Mouse (Mus musculus) layer of hippocampus, postnatal 36 days (tissue): Measurements from ENCODE around the gene Sf3b3. TPM values are rescaled to one million over a fixed set of nuclear protein-coding genes. Genes with fewer than 3 reads are reported as not detected.
"Not testable (repeated sequence)": the region's sequence is repeated elsewhere in the genome, so short reads cannot be mapped to it uniquely, and the experiment has no call there.

Source experiments
- DNase-seq, 2 experiments: peaks; one replicate each; pipeline ENCODE4 v3.0.0; 2022
- total RNA-seq, 2 experiments: library from RNA; stranded (reverse); gene quantifications; 2 replicates each; pipeline ENCODE4 v1.2.3; 2021

Gene Sf3b3
- 10 to 100 TPM; 73.1 to 76.9 TPM for total RNA-seq

DNA sequence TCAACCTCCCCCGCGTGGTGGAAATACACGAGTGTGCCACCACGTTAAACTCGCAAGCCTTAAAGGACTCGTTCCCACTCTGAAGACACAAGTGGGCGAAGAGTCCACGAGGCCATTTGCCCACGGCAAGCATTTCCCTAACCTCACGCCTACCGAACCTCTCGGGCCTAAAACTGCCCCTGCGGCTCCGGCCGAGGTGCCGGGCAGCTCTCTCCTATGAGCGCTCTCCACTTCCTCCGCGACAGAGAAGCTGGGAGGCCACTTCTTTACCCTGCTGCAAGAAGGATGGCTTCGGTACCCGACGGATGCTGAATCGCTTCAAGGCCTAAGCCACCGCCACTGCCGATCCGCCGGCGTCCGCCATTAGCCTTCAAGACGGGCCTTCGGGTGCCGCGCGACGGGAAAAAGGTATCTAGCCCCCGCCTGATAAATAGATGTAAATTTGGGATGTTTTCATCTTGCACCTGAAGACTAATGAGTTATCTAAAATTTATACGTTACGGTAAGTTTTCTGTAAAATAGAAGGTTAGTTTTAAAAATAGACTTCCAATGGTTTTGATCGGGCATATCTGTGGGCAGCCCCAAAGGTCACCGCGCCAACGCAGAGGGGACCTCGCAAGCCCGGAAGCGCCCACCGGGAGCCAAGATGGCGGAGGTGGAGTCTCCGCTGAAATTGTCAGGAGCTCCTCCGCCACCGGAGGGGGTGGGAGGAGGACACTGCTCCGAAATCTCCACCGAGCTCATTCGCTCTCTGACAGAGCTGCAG, at the start of gene Sf3b3, which contains the start of gene Cog4:
TSS of gene Sf3b3 (minus strand) at position 383 of the 766 bp plus-strand sequence.
TSS of gene Cog4 (plus strand) at position 196 of the 766 bp plus-strand sequence.
- peak; percentile 82 to 85 for DNase-seq

DNA sequence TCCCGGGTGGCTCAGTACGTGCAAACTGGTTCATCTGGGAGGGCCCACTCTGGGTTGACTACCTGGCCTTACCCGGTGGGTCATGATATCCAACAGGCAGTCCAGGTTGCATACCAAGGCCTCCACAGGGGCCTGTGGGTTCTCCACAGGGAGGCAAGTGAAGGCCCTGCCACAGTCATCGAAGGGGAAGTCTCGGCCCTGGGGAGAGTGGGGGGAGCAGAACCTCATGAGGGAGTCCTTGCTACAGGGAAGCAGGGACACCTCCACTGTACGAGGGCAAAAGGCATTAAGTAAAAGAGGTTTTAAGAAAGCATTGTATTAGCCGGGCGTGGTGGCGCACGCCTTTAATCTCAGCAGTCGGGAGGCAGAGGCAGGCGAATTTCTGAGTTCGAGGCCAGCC, 49.2 kb upstream of the Sf3b3 start:
- no peak for DNase-seq

DNA sequence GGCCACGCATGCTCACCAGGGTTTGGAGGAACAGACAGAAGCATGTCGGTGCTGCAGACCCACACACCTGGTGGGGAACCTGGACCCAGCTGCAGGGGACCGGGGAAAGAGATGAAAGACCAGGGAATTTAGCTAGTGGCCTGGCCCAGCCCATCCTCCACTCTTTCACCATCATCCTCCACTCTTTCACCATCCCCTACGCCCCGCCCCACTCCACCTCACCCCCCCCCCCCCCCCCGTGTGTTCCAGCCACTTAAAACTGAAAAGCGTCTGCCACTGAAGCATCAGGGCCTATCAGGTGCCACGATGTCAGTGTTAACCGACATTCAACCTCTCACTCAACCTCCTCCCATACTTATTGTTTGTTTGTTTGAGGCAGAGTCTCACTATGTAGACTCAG, 48.7 kb upstream of the Sf3b3 start:
- DNase-seq, result no peak

DNA sequence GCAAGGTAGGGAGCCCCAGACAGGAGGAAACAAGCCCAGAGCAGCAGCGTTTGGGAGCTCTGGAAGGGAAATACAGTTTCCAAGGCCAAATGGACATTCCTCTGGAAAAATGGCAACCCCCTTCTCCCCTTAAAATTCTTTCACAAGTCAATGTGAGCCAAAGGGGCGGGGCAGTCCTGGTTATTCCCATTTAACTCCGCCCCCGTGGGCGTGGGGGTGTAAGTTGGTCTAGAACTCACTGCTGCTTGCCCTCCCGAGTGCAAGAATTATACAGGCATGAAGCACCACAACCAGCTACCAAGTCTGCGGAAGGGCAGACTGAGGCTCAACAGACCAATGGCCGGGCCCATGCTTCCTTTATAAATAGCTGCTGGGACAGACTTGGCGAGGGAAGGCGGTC, 48.3 kb upstream of the Sf3b3 start:
- DNase-seq, result no peak

DNA sequence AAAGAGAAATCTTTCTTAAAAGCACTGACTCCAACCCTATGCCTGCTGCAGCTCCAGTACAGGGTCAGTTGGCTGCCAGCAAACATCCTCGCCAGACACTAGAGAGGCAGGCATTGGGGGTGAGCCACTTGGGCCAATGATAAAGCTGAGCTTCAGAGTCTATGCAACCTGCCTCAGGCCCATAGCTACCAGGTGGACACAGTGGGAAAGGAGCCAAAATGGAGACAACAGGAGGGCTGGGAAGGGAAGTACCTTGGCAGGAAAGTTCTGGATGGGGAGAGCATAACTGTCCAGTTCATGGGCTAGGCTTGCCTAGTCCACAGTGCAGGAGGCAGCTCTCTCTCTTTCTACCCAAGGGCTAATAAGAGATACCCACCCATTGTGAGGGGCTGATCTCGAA, 46.3 kb upstream of the Sf3b3 start:
- no peak for DNase-seq

DNA sequence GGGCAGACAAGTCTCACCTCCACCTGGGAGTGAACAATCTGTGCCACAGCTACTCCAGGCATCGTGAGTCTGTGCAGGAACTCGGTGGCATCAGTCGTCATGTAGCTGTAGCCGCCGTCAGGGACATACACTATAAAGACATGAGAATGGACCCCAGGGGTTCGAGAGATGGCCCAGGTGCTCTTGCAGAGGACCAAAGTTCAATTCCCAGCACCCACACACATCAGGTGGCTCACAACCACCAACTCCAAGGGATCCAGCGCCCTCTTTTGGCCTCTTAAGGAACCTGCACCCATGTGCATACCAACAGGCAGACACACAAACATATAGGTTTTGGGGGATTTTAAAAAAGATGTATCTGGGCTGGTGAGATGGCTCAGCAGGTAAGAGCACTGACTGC, 45.5 kb upstream of the Sf3b3 start:
- DNase-seq, result no peak

DNA sequence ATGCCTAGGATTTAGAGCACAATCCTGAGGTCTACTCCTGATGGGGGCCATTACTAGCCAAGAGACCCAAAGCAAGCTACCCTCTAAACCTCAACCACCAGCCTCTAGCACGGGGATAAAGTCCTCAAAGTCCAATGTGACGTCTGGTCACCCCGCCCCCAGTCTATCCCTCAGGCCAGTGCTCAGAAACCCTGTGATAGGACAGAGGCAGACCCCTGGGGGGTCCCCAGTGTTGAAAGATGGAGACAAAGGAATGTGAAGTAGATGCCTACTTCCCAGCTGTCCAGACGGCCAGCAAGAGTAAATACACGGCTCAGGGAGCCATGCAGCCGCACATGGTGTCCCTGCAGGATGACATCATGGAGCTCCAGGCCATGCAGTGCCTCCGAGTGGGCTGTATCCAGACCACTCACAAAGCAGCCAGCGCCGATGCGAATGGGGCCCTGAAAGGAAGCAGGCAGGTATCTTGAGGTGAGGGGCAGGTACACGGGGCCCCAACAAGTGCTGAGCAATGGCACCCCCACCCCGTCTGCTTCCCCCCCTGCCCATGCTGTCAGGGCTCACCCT, 43.4 kb upstream of the Sf3b3 start:
- no peak for DNase-seq

DNA sequence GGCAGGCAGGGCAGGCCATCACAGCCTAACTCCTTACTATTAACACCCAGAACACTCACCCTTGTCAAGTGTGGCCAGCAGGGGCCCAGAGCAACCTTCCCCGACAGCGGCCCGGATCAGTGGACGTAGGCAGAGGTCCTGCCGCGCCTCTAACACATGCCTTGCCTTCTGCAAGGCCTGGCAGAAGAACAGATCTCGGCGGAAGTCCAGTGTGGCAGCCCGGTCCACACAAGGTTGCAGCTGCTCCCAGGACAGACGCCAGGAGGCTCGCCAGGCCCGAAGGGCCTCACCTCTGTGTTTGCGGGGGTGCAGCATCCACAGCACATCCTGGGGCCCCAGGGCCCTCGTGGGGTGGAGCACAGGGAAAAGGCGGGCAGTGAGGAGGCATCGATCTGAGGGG, 42.3 kb upstream of the Sf3b3 start:
- no peak for DNase-seq

DNA sequence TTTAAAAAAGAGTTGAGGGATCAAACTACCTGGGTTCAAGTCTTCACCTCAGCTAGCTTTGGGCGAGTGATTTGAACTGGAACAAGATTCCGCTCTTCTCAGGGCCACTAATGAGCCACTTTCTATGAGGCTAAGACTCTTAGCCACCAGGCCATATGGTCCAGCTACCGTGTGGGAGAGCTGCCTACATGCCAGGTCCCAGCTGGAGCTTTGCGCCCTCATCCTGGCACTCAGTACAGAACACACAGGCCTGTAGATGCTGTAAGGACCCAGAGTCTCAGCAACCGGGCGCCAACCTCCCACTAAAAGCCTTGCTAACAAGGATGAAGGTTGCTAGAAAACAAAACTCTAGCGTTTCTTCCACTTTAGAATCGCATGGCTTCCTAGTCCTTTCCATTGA, 41.9 kb upstream of the Sf3b3 start:
- DNase-seq, result peak; percentile 51 to 61

DNA sequence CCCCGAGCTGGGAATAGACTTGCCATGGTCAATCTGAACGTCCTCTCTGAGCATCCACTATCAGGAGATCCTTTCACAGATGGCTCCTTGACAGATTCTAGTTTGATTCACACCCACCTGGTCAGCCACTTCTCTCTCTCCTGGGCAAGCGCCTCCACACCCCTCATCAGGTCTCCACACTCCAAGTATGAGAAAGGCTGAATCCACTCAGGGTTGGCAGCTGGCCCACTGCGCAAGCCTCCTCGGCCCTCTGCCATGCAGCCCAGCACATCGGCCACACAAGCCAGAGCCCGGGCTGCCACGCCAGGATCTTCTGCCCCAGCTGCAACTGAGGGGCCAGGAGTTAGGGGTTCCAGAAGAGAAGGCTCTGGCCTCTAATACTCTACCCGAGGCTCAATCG, 41.0 kb upstream of the Sf3b3 start:
- DNase-seq, result no peak

DNA sequence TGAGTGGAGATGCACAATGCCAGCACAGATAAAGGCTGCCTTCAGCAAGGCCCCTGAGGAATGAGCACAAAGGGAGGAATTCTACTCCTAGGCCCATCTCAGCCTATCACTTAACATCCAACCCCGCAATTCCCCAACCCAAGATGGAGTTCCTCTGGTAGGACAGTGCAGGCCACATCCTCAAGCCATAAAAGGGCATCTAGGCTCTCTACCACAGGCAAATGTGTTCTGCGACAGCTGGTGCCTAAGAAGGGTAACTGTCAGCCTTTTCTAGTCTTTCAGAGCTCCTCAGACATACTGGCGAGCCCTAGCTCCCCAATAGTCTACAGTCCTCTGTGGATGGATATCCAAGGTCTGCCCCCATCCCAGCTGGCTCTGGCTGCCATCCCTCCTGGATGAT, 40.0 kb upstream of the Sf3b3 start:
- peak in 1 of 2 experiments; percentile 28 for DNase-seq

DNA sequence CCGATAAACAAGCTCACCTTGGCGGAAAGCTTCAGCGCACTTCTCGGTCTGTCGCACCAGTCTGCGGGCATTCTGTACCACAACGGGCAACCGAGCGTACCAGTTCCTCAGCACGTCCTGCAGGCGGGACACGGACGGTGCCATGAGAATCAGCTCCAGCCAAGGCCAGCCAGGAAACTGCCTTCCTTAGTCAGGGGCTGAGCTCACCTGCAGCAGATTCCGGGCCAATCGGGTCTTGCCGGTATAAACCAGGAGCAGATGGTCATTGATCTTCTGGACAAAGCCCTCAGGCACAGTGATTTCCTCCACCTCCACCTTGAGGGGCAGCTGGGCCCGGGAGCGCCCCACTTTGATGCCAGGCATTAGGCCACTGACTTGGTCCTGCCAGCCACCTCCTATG, 37.2 kb upstream of the Sf3b3 start:
- DNase-seq, result no peak

DNA sequence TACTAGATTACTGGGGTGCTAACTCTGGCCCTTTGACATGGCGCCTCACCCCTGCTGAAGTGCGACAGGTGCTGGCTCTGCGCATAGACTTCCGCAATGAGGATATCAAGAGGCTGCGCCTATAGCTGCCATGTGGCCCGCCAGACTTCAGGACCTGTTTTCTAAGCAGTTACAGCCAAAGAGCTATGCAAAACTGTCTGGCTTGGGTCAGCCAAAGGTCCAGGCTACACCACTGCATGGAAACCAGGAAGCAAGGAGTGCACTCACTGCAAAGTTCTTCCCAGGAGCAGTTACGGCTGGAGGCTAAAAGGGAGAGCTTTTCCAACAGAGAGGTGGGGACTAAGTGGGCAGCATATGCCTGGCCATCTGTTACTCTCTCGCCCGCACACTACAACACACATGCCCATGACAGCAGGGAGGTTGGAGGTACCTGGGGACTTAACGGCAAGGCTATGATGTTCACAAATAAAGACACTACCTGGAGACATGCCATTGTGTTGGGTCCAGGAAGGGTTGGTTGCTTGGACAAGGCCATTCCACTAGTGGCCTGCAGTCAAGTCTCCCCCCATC, 35.2 kb upstream of the Sf3b3 start:
- DNase-seq, result no peak

DNA sequence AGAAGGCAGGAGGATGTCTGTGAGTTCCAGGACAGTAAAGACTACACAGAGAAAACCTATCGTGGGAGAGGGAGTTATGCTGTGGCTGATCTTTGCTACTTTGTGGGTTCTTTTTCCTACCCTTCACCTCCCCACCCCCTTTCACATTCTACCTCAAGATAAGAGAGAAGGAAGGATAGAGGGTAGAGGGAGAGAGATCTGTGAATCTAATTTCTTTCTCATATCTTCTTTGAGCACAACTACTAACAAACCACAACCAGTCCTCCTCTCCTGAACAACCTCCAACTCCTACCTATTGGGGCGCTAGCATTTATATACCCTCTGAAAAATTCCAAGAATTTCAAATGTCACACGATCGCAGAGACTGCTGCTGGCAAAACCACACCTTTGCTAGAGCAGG, 31.3 kb upstream of the Sf3b3 start:
- DNase-seq, result no peak

DNA sequence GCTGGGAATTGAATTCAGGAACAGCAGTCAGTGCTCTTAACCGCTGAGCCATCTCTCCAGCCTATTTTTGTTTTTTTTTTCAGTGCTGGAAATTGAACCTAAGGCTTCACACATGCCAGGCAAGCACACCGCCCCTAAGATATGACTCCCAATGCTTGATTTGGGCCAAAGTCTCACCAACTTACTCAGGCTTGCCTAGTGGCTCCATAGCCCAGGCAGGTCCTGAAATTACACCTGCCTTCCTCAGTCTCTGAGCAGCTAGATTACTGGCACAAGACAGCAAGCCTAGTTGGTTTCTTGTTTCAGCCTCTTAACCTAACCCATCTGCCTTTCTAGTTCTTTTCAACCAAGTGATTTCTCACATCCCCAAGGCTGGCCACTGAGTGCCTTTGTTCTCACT, 23.9 kb upstream of the Sf3b3 start:
- no peak for DNase-seq

DNA sequence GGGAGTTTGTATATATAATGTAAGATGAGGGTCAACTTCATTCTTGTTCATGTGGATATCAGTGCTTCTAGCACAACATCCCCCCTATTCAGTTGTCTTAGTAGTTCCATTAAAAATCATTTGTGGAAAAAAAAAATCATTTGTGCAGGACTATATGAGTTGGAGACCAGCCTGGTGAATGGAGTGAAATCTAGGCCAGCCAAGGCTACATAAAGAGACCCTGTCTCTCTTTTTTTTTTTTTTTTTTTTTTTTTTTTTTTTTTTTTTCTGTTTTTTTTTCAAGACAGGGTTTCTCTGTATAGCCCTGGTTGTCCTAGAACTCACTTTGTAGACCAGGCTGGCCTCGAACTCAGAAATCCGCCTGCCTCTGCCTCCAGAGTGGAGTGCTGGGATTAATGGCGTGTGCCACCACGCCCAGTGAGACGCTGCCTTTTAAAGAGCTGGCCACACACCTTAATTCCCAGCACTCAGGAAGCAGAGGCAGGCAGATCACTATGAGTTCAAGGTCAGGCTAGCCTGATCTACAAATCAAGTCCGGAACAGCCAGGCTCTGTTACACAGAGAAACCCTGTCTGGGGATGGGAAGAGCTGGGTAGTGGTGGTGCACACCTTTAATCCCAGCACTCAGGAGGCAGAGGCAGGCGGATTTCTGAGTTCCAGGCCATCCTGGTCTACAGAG, 14.9 kb upstream of the Sf3b3 start:
- DNase-seq, result not testable (repeated sequence)

DNA sequence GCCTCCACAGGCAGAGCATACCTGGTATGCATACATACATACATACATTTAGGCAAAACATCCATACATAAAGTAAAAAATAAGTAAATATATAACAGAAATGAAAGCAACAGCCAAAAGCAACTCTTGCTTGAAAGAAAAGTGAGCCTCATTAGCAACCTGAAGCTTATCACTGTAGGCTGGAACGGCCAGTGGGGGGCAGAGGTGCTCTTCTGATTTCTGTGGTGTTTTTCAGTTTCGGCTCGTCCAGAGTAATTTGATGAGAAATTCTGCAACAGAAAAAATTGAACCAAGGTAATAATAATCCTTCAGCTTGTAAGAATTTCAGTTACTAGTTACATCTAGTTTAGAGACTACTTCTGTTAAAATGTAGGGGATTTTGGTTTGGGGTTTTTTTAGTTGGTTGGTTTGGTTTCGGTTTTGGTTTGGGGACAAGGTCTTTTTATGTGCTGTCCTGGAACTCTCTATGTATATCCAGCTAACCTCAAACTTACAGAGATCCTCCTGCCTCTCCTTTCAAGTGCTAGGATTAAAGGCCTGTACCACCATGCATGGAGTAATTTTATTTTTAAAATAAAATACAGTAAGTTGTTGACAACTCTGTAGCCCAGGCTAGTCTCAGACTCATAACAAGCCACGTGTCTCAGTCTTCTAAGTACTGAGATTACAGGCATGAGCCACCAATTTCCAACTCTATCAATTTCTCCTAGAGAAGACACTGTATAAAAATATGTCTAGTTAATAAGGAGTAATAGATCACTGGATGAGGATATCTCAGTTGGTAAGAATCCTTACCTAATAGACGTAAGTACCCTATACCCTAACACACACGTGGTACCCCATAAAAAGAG, 13.3 kb upstream of the Sf3b3 start:
- no peak for DNase-seq

DNA sequence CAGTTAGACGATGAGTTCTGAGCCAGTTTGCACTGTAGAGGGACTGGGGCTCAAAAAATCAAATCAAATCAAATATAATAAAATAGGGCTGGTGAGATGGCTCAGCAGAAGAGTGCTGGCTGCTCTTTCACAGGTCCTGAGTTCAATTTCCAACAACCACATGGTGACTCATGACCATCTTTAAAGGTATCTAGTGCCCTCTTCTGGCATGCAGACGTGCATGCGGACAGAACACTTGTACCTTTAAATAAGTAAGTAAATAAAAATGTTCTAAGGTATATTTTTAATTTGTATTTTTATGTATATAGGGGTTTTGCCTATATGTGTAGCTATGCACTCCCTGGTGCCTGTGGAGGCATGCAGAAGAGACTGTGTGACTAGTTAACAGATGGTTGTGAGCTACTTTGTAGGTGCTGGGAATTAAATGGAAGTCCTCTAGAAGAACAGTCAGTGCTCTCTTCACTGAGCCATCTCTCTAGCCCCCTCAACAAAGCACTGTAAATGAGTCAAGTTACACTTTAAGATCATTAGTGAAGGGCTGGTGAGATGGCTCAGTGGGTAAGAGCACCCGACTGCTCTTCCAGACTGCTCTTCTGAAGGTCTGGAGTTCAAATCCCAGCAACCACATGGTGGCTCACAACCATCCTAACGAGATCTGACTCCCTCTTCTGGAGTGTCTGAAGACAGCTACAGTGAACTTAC, 10.3 kb upstream of the Sf3b3 start:
- DNase-seq, result no peak

DNA sequence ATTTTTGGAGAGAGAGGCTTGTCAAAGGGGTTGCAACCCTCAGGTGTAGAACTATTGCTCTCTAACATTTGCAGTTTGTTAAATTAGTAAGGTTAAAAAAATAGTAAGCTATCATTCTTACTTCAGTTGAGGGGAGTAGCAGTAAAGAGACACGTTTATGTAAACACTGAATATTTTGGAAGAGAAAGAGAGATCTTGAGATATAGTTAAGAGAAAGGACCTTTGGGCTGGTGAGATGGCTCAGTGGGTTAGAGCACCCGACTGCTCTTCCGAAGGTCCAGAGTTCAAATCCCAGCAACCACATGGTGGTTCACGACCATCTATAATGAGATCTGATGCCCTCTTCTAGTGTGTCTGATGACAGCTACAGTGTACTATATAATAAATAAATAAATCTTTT, 9.5 kb upstream of the Sf3b3 start:
- not testable (repeated sequence) for DNase-seq

DNA sequence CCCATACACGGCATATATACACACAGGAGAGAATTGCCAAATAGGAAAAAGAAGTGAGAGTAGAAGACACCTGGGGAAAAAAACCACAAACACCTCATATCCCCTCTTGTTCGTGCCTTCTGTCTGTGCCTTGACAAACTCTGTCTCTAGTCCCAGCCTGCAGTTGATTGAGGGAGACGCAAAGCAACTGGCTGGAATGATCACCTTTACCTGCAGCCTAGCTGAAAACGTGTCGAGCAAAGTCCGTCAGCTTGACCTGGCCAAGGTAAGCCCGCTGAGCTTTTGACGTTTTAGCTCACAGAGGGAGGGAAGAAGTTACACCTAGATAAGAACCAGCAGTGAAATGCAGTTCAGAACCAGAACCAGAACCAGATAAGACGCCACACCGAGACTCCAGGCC, 4.6 kb upstream of the Sf3b3 start:
- no peak for DNase-seq

DNA sequence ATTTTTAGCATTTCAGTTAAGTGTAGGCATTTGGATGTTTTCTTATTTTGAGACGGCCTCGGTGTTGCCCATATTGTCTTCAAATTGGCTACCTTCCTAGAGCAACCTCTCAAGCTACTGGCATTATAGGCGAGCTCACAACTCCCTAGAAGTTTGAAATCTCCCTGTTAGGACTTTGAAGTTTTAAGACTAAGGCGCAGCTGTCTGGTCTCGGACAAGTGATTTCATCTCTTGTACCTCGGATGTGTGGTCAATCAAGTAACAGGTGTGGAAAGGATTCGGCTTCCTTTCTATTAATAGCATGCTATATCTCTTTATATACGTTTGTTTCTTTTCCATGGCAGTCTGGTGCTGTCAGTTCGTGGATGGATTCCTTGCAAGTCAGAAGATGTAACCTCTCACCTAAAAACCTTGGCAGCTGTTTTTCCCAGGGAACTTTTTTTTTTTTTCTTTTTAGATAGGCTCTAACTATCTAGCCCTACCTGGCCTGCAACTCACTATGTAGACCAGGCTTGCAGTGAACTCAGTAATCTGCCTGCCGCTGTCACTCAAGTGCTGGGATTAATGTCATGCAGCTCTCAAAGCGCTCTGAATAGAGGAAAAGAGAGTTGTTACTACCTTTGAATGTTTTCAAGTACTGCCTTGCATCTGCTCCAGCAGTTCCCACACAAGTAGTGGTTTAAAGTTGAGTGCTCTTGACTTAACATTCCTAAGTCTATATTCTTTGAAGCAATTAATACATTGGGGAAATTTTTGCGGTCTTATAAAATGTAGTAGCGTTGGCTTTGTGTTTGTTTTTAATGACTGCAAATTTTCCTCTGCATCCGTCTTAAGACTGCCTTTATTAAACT, 1.3 kb upstream of the Sf3b3 start:
- no peak for DNase-seq
